Mouse (Mus musculus): ENCODE data around the gene G530012D18Rik.
"Not testable (repeated sequence)": the region's sequence is repeated elsewhere in the genome, so short reads cannot be mapped to it uniquely, and the experiment has no call there.

G530012D18Rik gene

DNA sequence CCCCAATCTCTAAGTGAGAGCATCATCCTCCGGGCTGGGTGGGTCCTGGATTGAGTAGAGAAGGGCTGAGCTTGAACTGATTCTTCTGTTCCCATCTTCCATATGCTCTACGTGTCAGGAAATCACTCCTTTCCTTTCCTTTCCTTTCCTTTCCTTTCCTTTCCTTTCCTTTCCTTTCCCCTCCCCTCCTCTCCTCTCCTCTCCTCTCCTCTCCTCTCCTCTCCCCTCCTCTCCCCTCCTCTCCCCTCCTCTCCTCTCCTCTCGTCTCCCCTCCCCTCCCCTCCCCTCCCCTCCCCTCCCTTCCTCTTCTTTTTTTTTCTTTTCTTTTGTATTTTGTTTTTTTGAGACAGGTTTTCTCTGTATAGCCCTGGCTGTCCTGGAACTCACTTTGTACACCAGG is at the start of gene G530012D18Rik:
Gene G530012D18Rik, plus strand, starts transcription at position 301 of the 400 bp plus-strand sequence.
- in situ Hi-C loops (cut with MboI, MseI): not testable (repeated sequence)

DNA sequence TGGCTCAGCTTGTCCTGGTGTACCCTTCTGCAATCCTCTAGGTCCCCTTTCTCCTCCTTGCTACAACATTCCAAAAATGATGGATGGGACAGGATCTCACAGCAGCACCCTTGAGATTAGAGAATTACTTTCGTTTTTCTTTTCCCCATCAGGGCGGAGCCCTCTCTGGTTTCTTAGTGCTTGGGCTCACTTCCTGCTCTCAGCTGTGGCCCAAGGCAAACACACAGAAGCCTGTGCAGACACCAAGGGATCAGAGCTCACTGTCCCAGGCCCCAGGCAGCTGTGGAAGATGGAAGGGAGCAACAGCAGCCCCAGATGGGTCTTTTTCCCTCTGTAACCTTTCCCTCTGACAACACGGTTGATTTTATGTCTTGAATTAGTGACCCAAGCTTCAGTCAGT is 49.1 kb upstream of the G530012D18Rik start:
- in situ Hi-C loops (cut with MboI, MseI): loop anchor here (10.0 kb wide), 2 partner anchors 202 to 332 kb away; no protein-coding TSS in a partner anchor

DNA sequence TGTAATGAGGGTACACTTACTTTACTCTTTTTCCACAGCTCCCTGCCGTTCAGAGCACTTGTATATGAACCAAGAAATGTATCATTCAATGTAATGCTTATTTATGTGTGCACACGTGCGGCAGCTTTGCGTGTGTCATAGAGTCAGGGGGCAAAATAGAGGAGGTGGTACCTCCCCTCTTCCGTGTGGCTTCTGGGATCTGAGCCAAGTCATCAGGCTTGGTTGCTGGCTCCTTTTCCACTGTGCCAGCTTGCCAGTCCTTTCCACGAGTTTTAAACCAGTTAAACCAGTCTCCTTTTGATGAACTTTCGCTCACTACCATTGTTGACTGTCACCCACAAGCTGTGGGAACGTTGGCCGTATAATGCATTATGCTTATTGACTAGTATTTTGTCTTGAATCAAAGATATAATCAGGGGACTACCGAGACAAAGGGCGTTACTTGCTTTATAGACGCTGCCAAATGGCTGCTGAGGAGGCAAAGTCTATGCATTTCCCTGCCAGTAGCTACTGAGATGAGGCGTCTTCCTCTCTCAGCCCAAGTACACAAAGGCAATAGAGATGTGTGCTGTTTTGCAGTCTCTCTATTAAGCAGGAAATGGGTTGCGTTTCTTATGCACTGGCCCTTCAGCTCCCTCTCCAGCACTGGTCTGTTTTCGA is 46.9 kb upstream of the G530012D18Rik start:
- in situ Hi-C loops (cut with MboI, MseI): loop anchor here (10.0 kb wide), 2 partner anchors 204 to 334 kb away; no protein-coding TSS in a partner anchor

DNA sequence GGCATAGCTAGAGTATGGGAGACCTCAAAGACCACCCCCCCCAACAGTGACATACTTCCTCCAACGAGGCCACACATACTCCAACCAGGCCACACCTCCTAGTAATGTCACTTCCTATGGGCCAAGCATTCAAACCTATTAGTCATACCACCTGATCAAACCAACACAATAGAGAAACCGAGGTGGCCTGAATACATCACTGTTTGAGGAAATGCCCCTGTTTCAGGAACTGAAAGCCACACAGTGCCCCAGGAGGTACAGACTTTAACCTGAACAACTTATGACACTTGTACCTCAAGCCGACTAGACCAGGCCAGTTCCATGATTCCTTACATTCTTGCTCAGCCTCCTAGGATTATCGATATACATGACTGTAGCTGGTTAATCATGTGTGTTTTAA is 31.7 kb upstream of the G530012D18Rik start:
- in situ Hi-C loops (cut with MboI, MseI): loop anchor here (5.0 to 10.0 kb wide), 2 partner anchors 339 to 587 kb away; no protein-coding TSS in a partner anchor

DNA sequence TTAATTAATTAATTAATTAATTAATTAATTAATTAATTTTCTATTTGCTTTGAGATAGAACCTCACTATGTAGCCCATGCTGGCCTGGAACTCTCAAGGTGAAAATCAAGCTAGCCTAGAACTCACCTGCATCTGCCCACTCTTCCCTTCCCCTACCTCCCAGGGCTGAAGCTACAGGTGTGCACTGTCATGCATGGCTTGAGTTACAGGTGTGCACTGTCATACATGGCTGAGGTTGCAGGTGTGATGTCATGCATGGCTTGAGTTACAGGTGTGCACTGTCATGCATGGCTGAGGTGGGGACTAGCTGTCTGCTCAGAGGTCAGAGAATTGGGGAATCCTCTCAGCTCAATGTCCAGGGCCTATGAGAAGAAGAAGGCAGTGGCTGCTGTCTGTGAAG is 29.0 kb upstream of the G530012D18Rik start:
- in situ Hi-C loops (cut with MboI, MseI): loop anchor here (10.0 kb wide), 1 partner anchor 342 kb away; no protein-coding TSS in a partner anchor

DNA sequence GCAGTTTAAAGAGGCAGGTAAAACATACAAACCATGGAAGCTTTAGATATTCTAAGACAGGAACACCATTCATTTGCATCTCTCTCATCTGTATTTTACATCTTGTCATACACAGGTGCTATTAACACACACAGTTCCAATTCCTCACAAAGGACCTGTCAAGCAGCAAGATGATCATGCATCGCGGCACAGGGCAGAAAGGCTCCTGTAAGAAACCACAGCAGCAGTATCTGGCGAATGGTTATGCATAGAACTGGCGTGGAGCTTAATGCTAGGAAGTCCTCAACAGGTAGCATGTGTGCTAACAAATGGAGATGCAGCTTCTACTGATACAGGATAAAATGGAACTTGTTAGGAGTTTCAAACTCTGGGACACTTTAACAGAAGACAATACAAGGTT is 20.2 kb upstream of the G530012D18Rik start:
- in situ Hi-C loops (cut with MboI, MseI): not testable (repeated sequence)

DNA sequence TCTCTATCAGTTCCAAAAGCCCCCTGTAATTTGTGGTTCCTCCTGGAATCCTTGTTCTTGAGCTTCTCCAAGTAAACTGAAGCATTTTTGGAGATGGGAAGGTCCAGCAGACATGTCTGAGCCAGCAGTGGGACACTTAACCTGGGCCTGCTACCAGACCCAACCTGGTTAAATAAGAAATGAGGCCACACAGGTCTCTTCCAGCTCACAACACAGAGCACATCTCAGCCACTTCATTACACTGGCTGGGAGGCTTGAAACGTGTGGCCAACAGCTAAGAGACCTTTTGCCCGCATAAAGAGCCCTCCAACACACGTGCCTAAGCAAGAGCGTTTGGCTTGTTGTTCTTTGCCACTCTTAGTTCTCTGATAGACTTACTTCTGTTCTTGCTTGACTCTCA is 1.9 kb upstream of the G530012D18Rik start:
- in situ Hi-C loops (cut with MboI, MseI): not testable (repeated sequence)

DNA sequence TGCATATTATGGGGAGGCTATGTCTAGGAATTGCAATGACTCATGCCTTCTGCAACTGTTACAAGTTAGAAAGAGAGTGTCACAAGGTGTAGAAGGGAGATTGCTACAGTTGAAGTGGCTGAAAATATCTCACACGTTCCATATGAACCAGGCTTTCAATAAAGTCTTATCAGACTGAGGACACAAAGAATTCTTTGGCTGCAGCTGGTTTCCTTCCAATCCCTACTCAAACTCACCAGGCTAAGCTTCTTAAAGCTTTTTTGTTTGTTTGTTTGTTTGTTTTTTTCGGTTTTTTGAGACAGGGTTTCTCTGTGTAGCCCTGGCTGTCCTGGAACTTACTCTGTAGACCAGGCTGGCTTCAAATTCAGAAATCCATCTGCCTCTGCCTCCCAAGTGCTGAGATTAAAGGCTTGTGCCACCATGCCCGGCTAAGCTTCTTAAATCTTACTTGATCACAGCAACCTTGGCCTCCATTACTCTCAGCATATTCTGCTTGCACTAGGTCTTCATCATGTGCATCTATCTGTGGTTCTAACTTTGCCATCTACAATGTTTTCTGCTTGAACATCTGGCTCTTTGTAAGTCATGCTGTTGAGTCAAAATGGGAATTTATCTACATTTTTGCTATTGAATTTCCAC is 3.0 kb downstream of the G530012D18Rik start:
- in situ Hi-C loops (cut with MboI, MseI): not testable (repeated sequence)

DNA sequence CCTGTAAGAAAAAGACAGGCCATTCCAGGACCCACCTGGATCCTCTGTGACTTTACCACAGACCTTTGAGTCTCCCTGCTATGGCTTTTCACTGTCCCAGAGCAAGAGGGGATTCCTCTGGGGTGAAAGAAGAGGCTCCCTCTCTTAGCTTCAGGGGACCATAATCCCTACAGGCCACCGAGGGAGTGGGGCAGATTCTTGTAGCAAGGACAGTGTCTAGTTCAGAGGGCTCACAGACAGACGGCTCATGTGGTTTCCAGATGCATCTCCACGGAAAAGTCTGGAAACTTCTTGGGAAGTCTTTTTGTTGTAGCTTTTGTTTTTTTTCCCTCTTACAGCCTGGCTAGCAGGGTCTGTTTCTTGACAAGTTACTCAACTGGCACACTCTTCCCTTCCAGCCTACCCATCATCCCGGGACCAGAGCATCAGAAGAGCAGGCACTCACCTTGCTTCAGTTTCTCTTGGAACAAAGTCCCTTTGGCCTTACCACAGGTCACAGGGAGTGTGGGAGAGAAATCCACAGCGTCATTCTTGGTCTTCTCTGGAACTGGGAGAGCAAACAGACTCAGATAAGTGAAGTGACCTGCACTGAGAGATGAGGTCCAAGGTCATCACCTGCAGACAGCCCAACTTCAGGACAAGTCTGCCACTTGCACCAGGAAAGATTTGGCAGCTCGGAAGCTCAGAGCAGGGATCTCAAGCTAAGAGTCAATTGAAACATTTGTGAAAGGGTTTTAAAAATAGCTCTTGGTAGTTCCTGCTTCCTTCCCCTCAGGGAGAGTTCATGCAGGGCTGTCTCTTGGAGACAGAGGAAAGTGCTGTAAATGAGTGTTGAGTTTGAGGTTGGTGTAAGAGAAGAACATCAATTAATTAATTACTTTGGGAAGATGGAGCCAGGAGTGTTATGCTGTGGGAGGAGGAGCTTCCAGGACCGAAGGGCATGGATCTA is 4.0 kb downstream of the G530012D18Rik start:
- in situ Hi-C loops (cut with MboI, MseI): loop anchor here (5.0 to 10.0 kb wide), 3 partner anchors 158 to 335 kb away; no protein-coding TSS in a partner anchor

DNA sequence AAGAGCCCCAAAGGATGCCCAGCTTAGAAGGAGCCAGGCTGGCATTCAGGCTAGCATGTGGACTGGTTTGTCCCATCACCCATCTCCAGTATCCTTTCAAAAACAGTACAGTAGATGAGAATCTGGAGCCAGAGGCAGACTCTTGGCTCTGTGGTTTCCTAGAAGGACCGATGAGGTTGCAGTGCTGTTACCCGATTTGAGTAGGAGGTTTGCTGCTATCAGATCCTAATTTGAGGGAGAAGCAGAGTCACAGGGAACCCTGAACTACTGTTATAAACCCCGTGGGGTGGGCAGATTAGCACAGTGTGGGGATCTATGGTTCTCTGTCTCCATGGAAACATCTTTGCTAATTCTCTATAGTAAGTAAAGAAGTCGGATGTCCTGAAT is 4.7 kb downstream of the G530012D18Rik start:
- in situ Hi-C loops (cut with MboI, MseI): loop anchor here (5.0 to 10.0 kb wide), 3 partner anchors 157 to 335 kb away; no protein-coding TSS in a partner anchor

DNA sequence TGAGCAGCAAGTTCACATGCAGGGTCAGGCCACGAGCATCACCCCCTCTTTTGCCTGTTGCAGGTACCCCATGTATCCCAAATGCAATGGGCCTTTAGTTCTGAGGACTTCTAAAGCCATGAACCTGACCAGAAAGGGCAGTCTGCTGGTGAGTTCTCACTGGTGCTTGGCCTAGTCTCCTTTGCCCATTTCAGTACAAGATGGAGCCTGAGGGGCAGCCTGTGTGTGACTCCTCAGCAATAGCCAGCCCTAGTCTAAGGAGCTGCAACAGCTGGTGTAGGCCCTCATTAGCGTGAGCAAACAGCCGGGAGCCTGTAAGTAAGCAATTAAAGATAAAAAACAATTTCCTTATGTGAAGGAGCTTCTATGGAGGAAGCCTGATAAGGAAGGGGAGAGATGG is 5.1 kb downstream of the G530012D18Rik start:
- in situ Hi-C loops (cut with MboI, MseI): loop anchor here (5.0 to 10.0 kb wide), 3 partner anchors 157 to 336 kb away; no protein-coding TSS in a partner anchor

DNA sequence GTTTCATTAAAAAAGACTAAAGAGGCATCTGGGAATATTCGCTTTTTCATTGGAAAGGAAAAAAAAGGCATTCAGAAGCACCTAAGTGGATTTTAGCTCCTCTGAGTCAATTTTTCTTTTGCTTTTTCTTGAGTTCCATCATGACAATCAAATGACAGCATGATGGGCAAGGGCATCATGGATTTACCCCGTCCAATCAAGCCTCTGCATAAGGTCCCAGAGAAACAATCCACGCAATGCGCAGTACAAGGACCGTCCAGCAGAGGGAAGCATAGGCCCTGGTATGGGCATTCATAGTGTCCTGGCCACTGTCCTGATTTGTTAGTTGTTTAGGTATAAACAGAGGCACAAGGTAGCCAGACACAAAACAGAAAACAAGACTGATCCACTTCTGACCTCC is 6.0 kb downstream of the G530012D18Rik start:
- in situ Hi-C loops (cut with MboI, MseI): loop anchor here (5.0 to 10.0 kb wide), 3 partner anchors 156 to 337 kb away; no protein-coding TSS in a partner anchor

DNA sequence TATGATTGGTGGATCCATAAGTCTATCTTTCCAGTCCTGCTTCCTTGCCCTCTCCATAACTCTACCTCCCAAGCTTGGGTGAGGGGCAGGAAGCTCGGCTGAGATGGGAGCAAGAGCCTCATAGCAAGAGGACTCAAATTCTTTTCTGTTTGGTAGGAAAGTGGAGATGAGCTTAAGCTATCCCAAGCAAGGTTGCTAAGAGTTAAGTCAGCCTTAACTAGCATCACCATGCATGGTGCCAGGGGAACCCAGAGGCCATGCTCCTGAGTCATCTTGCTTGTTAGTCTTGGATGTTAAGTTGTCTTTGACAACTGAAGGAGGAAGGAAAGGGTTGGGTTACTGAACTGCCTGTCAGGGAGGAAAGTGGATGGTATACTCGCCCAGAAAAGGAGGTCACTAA is 13.2 kb downstream of the G530012D18Rik start:
- in situ Hi-C loops (cut with MboI, MseI): loop anchor here (10.0 kb wide), 2 partner anchors 246 to 344 kb away; no protein-coding TSS in a partner anchor

DNA sequence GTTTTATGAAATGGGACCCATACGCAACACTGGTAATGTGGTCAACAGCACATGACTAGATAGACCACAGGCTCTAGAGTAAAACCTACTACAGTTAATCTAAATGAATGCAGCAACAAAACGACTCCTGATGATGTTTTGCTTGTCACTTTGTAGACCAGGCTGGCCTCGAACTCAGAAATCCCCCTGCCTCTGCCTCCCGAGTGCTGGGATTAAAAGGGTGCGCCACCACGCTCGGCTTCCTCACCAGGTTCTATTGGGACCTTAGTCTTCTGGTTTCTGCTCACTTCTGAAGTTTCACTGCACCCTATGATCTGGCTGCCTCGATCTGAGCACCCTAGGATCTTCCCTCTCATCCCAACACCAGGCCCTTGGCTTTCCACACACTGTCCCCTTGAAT is 17.1 kb downstream of the G530012D18Rik start:
- in situ Hi-C loops (cut with MboI, MseI): not testable (repeated sequence)

DNA sequence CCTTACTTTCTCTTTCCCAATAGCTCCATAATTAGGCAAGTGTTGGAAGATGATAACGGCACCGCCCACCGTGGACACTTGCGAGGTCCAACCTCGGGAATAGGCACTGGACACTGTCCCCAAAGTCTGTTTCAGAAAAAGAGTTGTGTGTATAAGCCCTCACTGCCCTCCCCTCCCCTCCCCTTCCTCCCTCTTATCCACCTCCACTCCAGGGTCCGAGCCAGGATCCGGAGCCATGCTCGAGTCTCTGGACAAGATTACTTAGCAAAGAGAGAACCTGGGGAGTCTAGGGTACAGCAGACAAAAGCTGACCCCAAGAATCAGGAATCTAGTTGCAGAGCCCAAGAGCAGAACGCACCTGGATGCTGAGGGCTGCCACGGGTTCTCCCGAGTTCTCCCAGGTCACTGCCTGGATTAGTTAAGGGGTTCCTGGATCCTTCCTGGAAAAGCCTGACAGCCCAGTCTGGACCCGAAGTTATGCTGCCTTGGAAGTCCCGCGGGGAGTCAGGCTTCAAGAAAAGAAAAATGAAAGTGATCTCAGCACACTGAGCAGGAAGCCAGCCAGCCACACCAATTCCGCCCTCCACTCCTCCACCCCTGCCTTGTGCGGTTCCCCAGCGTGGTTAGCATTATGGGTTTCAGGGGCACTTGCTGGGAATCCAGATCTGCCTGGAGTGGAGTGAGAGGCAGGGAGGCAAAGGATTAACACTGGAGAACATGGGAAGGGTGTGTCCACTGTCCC is 23.0 kb downstream of the G530012D18Rik start, which contains the start of gene Sp110:
Gene Sp110, minus strand, starts transcription at position 547 of the 742 bp plus-strand sequence.
- in situ Hi-C loops (cut with MboI, MseI): loop anchor here (5.0 kb wide), 1 partner anchor 486 kb away; no protein-coding TSS in a partner anchor

DNA sequence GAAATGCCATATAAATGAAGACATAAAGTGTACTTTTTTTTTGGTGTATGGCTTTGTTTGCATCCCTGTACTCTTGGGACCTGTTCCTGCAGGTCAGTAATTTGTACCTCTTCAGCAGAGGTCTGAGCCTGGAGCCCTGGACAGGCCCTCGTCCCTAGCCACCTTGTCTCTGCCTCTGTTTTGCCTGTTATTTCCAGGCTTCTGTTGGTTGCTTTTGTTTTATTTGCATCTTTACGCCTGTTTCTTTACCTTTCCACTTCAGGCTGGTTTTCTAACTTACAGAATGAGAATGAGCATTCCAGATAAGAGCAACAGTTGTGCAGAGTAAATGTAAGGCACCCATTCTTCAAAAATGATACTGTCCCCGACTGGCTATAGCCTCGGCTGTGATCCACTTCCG is 24.6 kb downstream of the G530012D18Rik start, which contains the start of gene Sp140:
Gene Sp140, plus strand, starts transcription at position 301 of the 400 bp plus-strand sequence.
- in situ Hi-C loops (cut with MboI, MseI): not testable (repeated sequence)

DNA sequence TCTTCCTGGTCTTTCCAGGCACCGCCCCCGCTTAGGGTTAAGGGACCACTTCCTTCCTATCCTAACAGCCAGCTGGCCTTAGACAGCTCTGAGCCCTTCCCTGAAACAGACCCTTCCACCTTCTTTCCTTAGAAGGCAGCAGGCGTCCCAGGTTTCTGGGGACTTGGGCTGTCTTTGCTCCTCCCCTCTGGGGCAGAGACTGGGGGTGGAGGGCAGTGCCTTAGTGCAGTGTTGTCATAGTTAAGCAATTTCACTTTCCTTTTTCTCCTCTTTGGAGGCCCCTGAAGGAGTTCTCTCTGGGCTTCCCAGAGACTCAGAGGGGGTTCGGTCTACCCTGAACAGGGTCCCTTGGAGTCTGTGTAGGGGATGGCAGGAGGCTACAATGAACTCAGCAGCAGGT is 25.3 kb downstream of the G530012D18Rik start:
- in situ Hi-C loops (cut with MboI, MseI): not testable (repeated sequence)

DNA sequence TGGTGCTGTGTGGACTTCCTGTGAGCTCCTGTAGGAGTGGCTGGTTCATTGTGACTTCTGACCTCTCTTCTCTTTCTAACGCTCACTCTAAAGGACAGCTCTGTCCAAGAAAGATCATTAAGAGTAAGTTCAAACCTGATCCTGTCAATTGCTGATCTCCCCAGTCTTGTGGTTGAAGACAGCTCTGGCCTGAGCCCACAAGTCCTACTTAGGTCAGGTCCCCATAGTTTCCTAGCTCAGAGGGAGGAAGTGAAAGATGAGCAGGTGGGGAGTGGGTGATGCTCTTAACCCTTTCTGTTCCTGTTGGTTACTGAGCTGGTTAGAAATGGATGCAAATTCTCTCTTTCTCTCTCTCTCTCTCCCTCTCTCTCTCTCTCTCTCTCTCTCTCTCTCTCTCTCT is 28.9 kb downstream of the G530012D18Rik start:
- in situ Hi-C loops (cut with MboI, MseI): not testable (repeated sequence)

DNA sequence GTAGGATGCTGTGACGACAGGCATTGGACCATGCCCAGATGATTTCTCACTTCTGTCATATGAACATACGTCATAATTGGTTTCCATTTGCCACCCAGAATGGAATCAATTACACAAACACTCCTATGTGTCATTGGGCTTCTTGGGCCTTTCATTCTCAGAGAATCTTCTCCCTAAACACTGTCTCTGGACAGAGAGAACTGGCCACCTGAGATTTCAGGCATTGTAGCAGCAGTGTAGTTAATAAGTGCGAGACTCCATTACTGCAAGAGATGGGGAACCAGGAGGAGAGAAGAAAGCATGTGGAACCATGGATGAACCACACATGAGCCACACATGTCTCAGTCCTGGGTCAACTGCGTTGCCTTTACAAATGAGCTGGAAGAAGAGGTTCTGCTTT is 32.9 kb downstream of the G530012D18Rik start:
- in situ Hi-C loops (cut with MboI, MseI): not testable (repeated sequence)

DNA sequence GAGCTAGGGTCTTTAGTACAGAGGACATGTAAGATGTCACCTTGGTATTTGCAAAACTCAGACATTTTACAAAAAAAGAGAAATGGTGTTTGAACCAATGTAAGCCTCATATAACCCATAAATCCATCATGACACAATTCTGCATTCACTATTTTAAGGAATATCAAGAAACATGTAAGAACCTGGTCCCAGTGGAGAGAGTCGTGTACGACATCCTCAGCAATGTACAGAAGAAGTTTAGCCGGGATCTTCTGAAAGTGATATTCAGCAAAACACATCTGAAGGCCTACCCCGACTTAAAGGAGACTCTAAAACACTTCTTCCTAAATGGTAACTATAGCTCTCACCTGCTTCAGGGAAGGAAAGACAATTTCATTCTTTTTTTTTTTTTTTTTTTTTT is 35.1 kb downstream of the G530012D18Rik start:
- in situ Hi-C loops (cut with MboI, MseI): not testable (repeated sequence)

All from T-helper 2 cell (primary cell).